Mouse (Mus musculus) lung, postnatal 36 days (tissue): ENCODE data around the gene Tubgcp3.

Source experiments
- DNase-seq: peaks from one replicate; pipeline ENCODE4 v3.0.0; 2022; ENCODE audit warnings: mixed read lengths

Tubgcp3 gene

GRCm38 (mm10) chr8:12672056-12672881, at the start of gene Tubgcp3:
TSS of gene Tubgcp3 (minus strand) at chr8:12672248.
- DNase-seq = peak; percentile 92

- peak; percentile 26 for DNase-seq
Observed at GRCm38 (mm10) chr8:12719091-12719490, 47.0 kb upstream of the Tubgcp3 start.

GRCm38 (mm10) chr8:12715861-12716585, 44.0 kb upstream of the Tubgcp3 start:
- no peak for DNase-seq

- peak; percentile 60 for DNase-seq
Observed at GRCm38 (mm10) chr8:12711623-12712022, 39.6 kb upstream of the Tubgcp3 start.

- DNase-seq = peak; percentile 31
Observed at GRCm38 (mm10) chr8:12703597-12703996, 31.5 kb upstream of the Tubgcp3 start.

- DNase-seq = no peak
Observed at GRCm38 (mm10) chr8:12702290-12702689, 30.2 kb upstream of the Tubgcp3 start.

- DNase-seq = no peak
Observed at GRCm38 (mm10) chr8:12698660-12699277, 26.7 kb upstream of the Tubgcp3 start.

GRCm38 (mm10) chr8:12688851-12689250, 16.8 kb upstream of the Tubgcp3 start:
- no peak for DNase-seq

- DNase-seq = peak; percentile 92
Observed at GRCm38 (mm10) chr8:12677529-12677928, 5.5 kb upstream of the Tubgcp3 start.

- DNase-seq = no peak
Observed at GRCm38 (mm10) chr8:12671473-12672055, 484 bp downstream of the Tubgcp3 start.

- DNase-seq = no peak
Observed at GRCm38 (mm10) chr8:12670965-12671364, 1.1 kb downstream of the Tubgcp3 start.

GRCm38 (mm10) chr8:12668832-12669231, 3.2 kb downstream of the Tubgcp3 start:
- peak; percentile 68 for DNase-seq

GRCm38 (mm10) chr8:12666530-12666929, 5.5 kb downstream of the Tubgcp3 start:
- DNase-seq = peak; percentile 72

GRCm38 (mm10) chr8:12663105-12663456, 9.0 kb downstream of the Tubgcp3 start:
- peak; percentile 74 for DNase-seq

- DNase-seq = no peak
Observed at GRCm38 (mm10) chr8:12662375-12663104, 9.5 kb downstream of the Tubgcp3 start.

- peak; percentile 31 for DNase-seq
Observed at GRCm38 (mm10) chr8:12657411-12657810, 14.6 kb downstream of the Tubgcp3 start.

GRCm38 (mm10) chr8:12651246-12651645, 20.8 kb downstream of the Tubgcp3 start:
- no peak for DNase-seq

GRCm38 (mm10) chr8:12650495-12650894, 21.6 kb downstream of the Tubgcp3 start:
- DNase-seq = no peak

GRCm38 (mm10) chr8:12648951-12649350, 23.1 kb downstream of the Tubgcp3 start:
- DNase-seq = peak; percentile 51

- no peak for DNase-seq
Observed at GRCm38 (mm10) chr8:12646536-12646935, 25.5 kb downstream of the Tubgcp3 start.

- DNase-seq = no peak
Observed at GRCm38 (mm10) chr8:12644894-12645293, 27.2 kb downstream of the Tubgcp3 start.

- no peak for DNase-seq
Observed at GRCm38 (mm10) chr8:12644341-12644740, 27.7 kb downstream of the Tubgcp3 start.
